Mouse (Mus musculus): ENCODE measurements around the gene Htr7.

Htr7 gene

DNA sequence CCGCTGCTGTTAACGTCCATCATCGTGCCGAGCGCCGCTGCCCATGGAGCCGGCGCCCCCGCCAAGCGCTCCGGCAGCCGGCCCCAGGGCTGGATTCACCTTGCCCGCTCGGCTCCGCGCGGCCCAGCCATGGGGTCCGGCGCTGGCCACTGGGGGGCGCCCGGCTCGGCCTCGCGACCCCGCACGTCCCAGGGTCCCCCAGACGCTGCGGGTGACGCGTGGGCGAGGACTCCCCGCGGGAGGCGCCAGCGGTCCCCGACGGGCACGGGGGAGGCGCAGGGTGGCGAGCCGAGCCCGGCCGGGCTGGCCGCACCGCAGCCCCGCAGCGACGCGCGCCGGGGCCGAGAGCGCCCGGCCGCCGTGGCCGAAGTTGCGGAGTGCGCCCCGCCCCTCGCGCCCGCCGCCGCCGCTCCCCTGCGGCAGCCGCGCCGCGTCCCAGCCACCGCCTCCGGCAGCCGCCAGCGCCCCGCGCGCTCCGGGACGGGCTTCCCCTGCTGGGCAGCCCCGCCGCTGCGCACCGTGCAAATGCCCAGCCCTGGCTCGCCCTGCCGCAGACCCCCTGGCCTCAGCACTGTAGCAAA is at the start of gene Htr7:
Htr7 (minus strand) TSS at position 277 of the 581 bp plus-strand sequence.
- DNase-seq (ENCODE audit: low read depth, low spot score) = no peak

GRCm38 (mm10) chr19:36103909-36104308 is 46.6 kb upstream of the Htr7 start:
- DNase-seq (ENCODE audit: low read depth, low spot score) = no peak

DNA sequence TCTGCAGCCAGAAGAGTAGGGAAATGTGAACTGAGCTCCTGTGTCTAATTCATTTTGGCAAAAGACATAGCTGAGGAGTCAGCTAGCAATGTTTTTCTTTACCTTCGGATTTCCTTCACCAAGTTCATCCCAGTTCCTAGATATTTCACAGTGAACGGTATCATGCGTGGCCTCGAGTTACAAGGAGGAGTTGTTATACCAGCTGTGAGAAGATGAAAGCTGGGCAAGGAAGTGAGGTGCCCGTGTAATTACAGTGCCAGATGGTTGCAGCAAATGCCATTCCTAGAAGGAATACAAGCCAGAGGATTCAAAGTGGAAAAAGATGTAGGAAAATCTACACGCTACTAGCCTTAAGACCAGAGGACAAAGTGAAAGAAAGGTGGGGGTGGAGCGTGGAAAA is 41.6 kb upstream of the Htr7 start:
- DNase-seq (ENCODE audit: low read depth, low spot score) = no peak

DNA sequence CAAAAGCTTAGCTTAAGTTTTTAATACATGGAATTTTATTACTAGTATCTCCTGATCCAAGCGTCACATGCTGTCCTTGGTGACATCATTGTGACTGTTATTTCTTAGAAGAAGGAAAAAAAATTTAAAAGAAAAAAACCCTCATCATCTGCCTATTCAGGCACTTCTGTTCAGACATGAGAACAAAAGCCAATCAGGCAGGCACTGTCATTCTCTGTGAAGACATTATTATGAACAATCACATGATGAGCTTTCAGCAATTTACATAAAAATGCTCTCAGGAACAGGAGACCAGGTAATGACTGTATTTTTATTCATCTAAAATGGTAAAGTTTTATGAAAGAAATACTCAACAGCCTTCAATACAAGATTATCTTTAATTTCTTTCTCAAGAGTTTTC is 41.0 kb upstream of the Htr7 start:
- no peak for DNase-seq (ENCODE audit: low read depth, low spot score)

GRCm38 (mm10) chr19:36097194-36097593 is 39.9 kb upstream of the Htr7 start:
- DNase-seq (ENCODE audit: low read depth, low spot score) = no peak

GRCm38 (mm10) chr19:36090781-36091180 is 33.5 kb upstream of the Htr7 start:
- no peak for DNase-seq (ENCODE audit: low read depth, low spot score)

GRCm38 (mm10) chr19:36083262-36084225 is 26.2 kb upstream of the Htr7 start, which contains the start of gene Rpp30:
TSS of gene Rpp30 (plus strand) at chr19:36083716.
- DNase-seq (ENCODE audit: low read depth, low spot score) = peak; percentile 60

GRCm38 (mm10) chr19:36082606-36083261 is 25.4 kb upstream of the Htr7 start:
- peak; percentile 26 for DNase-seq (ENCODE audit: low read depth, low spot score)

GRCm38 (mm10) chr19:36062801-36063529 is 5.7 kb upstream of the Htr7 start:
- DNase-seq (ENCODE audit: low read depth, low spot score) = no peak

DNA sequence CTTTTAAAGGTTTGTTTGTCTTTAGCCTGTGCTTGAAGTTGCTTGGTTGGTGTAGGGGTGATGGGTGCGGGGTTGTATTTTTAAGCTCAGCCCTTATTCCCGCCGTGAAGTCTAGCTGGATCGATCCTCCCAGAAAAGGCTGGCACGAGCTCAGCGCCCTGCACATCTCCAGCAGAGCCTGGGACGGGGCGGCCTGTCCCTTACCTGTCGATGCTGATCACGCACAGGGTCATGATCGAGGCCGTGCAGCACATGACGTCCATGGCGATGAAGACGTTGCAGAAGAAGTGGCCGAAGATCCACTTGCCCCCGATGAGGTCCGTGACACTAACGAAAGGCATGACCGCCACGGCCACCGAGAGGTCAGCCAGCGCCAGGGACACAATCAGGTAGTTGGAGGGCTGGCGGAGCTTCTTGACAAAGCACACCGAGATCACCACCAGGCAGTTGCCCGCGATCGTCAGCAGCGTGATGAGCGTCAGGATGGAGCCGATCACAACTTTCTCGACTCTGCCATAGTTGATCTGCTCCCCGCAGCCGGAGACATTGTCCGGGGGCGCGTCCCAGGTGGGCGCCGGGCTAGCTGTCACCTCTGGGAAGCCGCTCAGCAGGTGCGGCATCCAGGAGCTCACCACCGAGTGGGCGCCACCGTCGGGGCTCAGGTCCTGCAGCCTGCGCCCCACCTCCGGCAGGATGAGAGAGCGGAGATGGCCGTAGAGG is 645 bp downstream of the Htr7 start:
- DNase-seq (ENCODE audit: low read depth, low spot score) = no peak

GRCm38 (mm10) chr19:36046046-36046445 is 11.3 kb downstream of the Htr7 start:
- DNase-seq (ENCODE audit: low read depth, low spot score) = no peak

- DNase-seq (ENCODE audit: low read depth, low spot score) = no peak
Measured at GRCm38 (mm10) chr19:36014836-36015235, 42.5 kb downstream of the Htr7 start.

GRCm38 (mm10) chr19:36006277-36006676 is 51.0 kb downstream of the Htr7 start:
- DNase-seq (ENCODE audit: low read depth, low spot score) = no peak

- no peak for DNase-seq (ENCODE audit: low read depth, low spot score)
Measured at GRCm38 (mm10) chr19:36004961-36005360, 52.3 kb downstream of the Htr7 start.

- DNase-seq (ENCODE audit: low read depth, low spot score) = no peak
Measured at GRCm38 (mm10) chr19:36002476-36003445, 54.5 kb downstream of the Htr7 start.

DNA sequence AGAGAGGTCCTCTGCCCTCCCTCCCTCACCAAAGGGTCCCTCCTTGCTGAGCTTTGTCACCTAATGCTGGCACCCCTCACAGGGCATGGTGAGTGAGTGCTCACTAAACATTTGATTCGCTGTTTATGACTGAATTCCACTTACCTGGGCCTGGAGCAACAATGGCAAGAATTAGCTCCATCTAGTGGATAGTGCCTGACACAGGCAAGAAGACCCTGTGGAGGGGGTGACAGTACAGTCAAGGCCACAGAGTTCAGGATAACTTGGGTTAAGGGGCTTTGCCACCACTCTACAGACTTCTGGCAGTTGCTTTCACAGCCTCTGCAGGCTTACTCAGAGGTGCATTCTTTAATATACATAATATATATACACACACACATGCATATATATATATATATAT is 55.8 kb downstream of the Htr7 start:
- DNase-seq (ENCODE audit: low read depth, low spot score) = no peak

- no peak for DNase-seq (ENCODE audit: low read depth, low spot score)
Measured at GRCm38 (mm10) chr19:36000955-36001354, 56.4 kb downstream of the Htr7 start.

DNA sequence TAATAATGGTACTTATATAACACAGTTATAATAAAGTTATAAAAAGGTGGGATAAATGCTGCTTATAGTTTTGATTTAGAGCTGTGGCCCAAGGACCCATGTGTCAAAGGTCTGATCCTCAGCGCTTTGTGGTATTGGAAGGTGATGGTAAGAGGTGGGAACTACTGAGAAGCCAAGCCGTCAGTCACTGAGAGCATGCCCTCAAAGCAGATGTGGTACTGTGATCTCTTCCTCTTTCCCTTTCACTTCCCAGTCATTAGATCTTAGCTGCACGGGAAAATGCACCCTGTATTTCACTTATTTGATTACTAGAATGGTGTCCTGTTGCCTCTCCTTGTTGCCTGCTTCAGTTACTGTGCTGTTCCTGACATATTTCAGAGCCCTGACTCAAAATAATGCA is 59.9 kb downstream of the Htr7 start:
- DNase-seq (ENCODE audit: low read depth, low spot score) = no peak

DNA sequence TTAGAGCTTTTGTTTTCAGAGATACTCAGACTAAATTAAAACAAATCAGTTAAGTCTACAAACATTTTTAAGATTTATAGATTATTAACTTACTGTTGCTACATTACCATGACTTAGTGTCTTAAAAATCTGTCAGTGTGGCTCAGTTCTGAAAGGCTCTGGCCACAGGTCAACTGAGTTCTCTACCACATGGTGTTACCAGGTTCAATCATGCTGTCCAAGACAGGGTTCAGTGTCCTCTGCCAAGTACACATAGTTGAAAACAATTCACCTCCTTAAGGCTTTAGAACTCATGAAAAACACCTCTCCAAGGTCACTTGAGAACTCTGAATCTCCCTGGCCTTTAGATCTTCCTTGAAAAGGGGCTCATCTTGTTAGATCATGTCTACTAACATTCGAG is 69.8 kb downstream of the Htr7 start:
- DNase-seq (ENCODE audit: low read depth, low spot score) = no peak

GRCm38 (mm10) chr19:35974681-35975080 is 82.6 kb downstream of the Htr7 start:
- DNase-seq (ENCODE audit: low read depth, low spot score) = no peak
